Mouse (Mus musculus): ENCODE results near the gene Exo5. TPM values are rescaled to one million over a fixed set of nuclear protein-coding genes. Genes with fewer than 3 reads are reported as not detected.

Gene Exo5
- polyA plus RNA-seq, 1 experiment from 2014 or later: 36.4 TPM

- 0 out of 2 replicates have a peak, but pooled peaks cover 1% of the 10 kb centered on the region for H3K9me3 ChIP-seq (replicated peaks)
- 93% methylated on average over 18 of the region's 18 CpGs for WGBS
- H3K27ac ChIP-seq: no peak overlapping the region
- peaks cover 30% of the 10 kb centered on the region for H3K36me3 ChIP-seq
- H3K4me3 ChIP-seq: no peak overlapping the region
- H3K4me1 ChIP-seq: no peaks in the 10 kb centered on the region
- no peak for DNase-seq (ENCODE audit: low spot score)
- no peaks in the 10 kb centered on the region for H3K27me3 ChIP-seq (ENCODE audit: low read depth, poor library complexity, severe bottlenecking)
Measured at GRCm38 (mm10) chr4:120930736-120931135, 5.9 kb upstream of the Exo5 start.

- Histone ChIP-seq H3K36me3 (peaks cover 17% of the 10 kb centered on the region), H3K9me3 (replicated peaks) (0 out of 2 replicates have a peak, but pooled peaks cover 1% of the 10 kb centered on the region), H3K27me3 (ENCODE audit: low read depth, poor library complexity, severe bottlenecking) (no peaks in the 10 kb centered on the region), H3K4me1 (peaks cover 4% of the 10 kb centered on the region), H3K27ac (no peak overlapping the region), H3K4me3 (no peak overlapping the region)
- 77% methylated on average over 3 of the region's 3 CpGs for WGBS
- DNase-seq (ENCODE audit: low spot score): no peak
Measured at GRCm38 (mm10) chr4:120928686-120929085, 3.9 kb upstream of the Exo5 start.

GRCm38 (mm10) chr4:120925386-120925785, 569 bp upstream of the Exo5 start:
- H3K4me1 ChIP-seq: peaks cover 4% of the 10 kb centered on the region
- H3K9me3 ChIP-seq (replicated peaks): peaks cover 1% of the 10 kb centered on the region; the same call in 1 of the 2 replicates
- H3K27me3 ChIP-seq (ENCODE audit: low read depth, poor library complexity, severe bottlenecking): no peaks in the 10 kb centered on the region
- peak overlapping the region; percentile 65 for H3K4me3 ChIP-seq
- 19% methylated on average over 3 of the region's 3 CpGs for WGBS
- DNase-seq (ENCODE audit: low spot score): no peak
- H3K36me3 ChIP-seq: peaks cover 32% of the 10 kb centered on the region
- H3K27ac ChIP-seq: peak overlapping the region; percentile 89

- no peak for DNase-seq (ENCODE audit: low spot score)
- no peaks in the 10 kb centered on the region; the same call in 1 of the 2 replicates for H3K9me3 ChIP-seq (replicated peaks)
- WGBS: 97% methylated on average over 8 of the region's 8 CpGs
- peaks cover 41% of the 10 kb centered on the region for H3K36me3 ChIP-seq
- H3K27me3 ChIP-seq (ENCODE audit: low read depth, poor library complexity, severe bottlenecking): no peaks in the 10 kb centered on the region
- no peak overlapping the region for H3K27ac ChIP-seq
- peaks cover 4% of the 10 kb centered on the region for H3K4me1 ChIP-seq
- H3K4me3 ChIP-seq: no peak overlapping the region
Measured at GRCm38 (mm10) chr4:120921461-120921860, 3.4 kb downstream of the Exo5 start.

DNA sequence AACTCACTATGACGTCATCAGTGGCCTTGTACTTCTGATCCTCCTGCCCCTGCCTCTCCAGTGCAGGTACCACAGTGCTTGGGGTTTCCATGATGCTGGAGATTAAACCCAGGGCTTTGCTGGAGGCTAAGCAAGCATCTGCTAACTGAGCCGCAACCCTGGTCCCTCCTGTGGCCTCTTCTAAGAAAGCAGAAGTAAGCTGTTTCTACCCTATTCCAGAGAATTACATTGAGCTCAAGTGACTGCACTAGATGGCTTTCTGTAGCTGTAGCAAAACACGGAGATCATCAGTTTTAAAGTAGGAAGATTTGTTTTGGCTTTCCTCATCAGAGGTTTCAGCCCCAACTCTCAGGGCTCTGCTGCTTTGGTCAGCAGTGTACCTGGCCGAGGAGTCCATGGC, 10.3 kb downstream of the Exo5 start:
- Histone ChIP-seq H3K36me3 (peaks cover 3% of the 10 kb centered on the region), H3K4me1 (peaks cover 6% of the 10 kb centered on the region), H3K27ac (no peak overlapping the region), H3K4me3 (no peak overlapping the region), H3K27me3 (ENCODE audit: low read depth, poor library complexity, severe bottlenecking) (no peaks in the 10 kb centered on the region), H3K9me3 (replicated peaks) (no peaks in the 10 kb centered on the region)
- no peak for DNase-seq (ENCODE audit: low spot score)
- 76% methylated on average over 4 of the region's 4 CpGs for WGBS

- WGBS: 90% methylated on average over 1 of the region's 1 CpGs
- Histone ChIP-seq H3K27ac (no peak overlapping the region), H3K4me3 (no peak overlapping the region)
Measured at GRCm38 (mm10) chr4:120913861-120914260, 11.0 kb downstream of the Exo5 start.

DNA sequence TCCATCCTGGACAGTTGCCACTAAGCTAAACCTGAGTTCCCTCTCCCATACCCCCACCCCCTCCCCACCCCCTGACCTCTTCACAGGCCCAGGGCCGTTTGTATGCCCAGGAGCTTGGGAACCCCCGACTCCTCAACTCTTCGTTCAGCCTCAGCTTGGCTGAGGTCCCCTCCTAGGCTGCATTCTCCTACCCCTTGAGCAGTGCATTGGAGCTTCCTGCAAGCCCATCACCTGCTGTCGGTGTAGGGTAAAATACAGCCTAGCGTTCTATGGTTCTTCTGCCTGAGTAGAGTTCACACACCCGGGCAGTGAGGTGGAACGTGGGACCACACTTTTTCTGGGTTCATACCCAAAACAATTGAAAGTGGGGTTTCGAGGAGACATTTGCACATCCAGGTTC, 11.4 kb downstream of the Exo5 start:
- Histone ChIP-seq H3K4me3 (no peak overlapping the region), H3K4me1 (peaks cover 6% of the 10 kb centered on the region), H3K27me3 (ENCODE audit: low read depth, poor library complexity, severe bottlenecking) (no peaks in the 10 kb centered on the region), H3K9me3 (replicated peaks) (no peaks in the 10 kb centered on the region), H3K36me3 (no peaks in the 10 kb centered on the region), H3K27ac (no peak overlapping the region)
- WGBS: 67% methylated on average over 8 of the region's 8 CpGs
- no peak for DNase-seq (ENCODE audit: low spot score)

More at GRCm38 (mm10) chr4:120913861-120914260, 11.0 kb downstream of the Exo5 start:
- Histone ChIP-seq H3K36me3 (no peaks in the 10 kb centered on the region), H3K27me3 (ENCODE audit: low read depth, poor library complexity, severe bottlenecking) (no peaks in the 10 kb centered on the region), H3K4me1 (peaks cover 6% of the 10 kb centered on the region), H3K9me3 (replicated peaks) (no peaks in the 10 kb centered on the region)
- no peak for DNase-seq (ENCODE audit: low spot score)

GRCm38 (mm10) chr4:120912866-120913265, 12.0 kb downstream of the Exo5 start:
- no peaks in the 10 kb centered on the region for H3K36me3 ChIP-seq
- no peaks in the 10 kb centered on the region for H3K9me3 ChIP-seq (replicated peaks)
- H3K27ac ChIP-seq: no peak overlapping the region
- DNase-seq (ENCODE audit: low spot score): no peak
- WGBS: 65% methylated on average over 4 of the region's 4 CpGs
- peaks cover 6% of the 10 kb centered on the region for H3K4me1 ChIP-seq
- no peaks in the 10 kb centered on the region for H3K27me3 ChIP-seq (ENCODE audit: low read depth, poor library complexity, severe bottlenecking)
- no peak overlapping the region for H3K4me3 ChIP-seq

GRCm38 (mm10) chr4:120911086-120911485, 13.7 kb downstream of the Exo5 start:
- Histone ChIP-seq H3K36me3 (no peaks in the 10 kb centered on the region), H3K4me1 (peaks cover 6% of the 10 kb centered on the region), H3K9me3 (replicated peaks) (no peaks in the 10 kb centered on the region), H3K27me3 (ENCODE audit: low read depth, poor library complexity, severe bottlenecking) (no peaks in the 10 kb centered on the region), H3K4me3 (no peak overlapping the region), H3K27ac (no peak overlapping the region)
- DNase-seq (ENCODE audit: low spot score): no peak
- 89% methylated on average over 6 of the region's 6 CpGs for WGBS

- peak; percentile 84 for DNase-seq (ENCODE audit: low spot score)
- H3K27me3 ChIP-seq (ENCODE audit: low read depth, poor library complexity, severe bottlenecking): no peaks in the 10 kb centered on the region
- no peaks in the 10 kb centered on the region for H3K4me1 ChIP-seq
- H3K36me3 ChIP-seq: no peaks in the 10 kb centered on the region
- no peaks in the 10 kb centered on the region for H3K9me3 ChIP-seq (replicated peaks)
- 33% methylated on average over 15 of the region's 15 CpGs for WGBS
- H3K27ac ChIP-seq: no peak overlapping the region
- H3K4me3 ChIP-seq: no peak overlapping the region
Measured at GRCm38 (mm10) chr4:120909558-120910150, 15.2 kb downstream of the Exo5 start.

DNA sequence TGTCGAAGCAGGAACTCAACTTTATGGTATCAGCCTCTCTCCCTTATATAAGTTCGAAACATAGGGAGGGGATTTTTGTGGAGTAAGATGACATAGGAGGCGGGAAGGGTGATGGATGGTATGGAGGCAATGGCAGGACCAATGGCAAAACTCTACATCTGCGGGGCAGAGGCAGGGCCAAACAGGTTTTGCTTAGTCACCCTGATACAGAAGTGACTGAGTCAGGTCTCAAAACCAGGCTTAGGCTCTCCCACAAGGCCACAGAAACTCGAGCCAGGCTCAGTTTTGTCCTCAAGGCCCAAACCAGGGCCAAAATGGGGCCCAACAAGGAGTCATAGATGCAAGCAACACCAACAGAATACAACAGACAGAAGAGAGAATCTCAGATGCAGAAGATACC, 19.2 kb downstream of the Exo5 start:
- no peak overlapping the region for H3K4me3 ChIP-seq
- no peaks in the 10 kb centered on the region for H3K27me3 ChIP-seq (ENCODE audit: low read depth, poor library complexity, severe bottlenecking)
- H3K4me1 ChIP-seq: no peaks in the 10 kb centered on the region
- no peak overlapping the region for H3K27ac ChIP-seq
- no peaks in the 10 kb centered on the region for H3K36me3 ChIP-seq
- no peak for DNase-seq (ENCODE audit: low spot score)
- no peaks in the 10 kb centered on the region for H3K9me3 ChIP-seq (replicated peaks)
- 77% methylated on average over 5 of the region's 5 CpGs for WGBS

DNA sequence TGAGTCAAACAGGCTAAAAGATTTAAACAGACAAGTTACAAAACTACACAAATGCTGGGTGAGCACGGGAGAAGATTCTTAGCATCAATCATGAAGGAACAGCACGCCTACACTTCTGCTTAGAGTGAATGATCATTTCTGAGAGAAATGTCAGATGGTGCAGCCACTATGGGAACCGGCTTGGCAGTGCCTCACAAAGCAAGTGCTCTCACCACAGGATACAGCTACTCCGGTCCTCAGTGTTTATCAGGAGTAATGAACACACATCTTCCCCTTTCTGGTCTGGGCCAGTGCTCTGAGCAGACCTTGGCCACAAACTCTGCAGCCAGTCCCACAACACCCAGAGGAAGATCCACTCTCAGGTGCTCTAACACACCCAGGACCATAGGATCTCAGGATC, 20.3 kb downstream of the Exo5 start:
- Histone ChIP-seq H3K27ac (no peak overlapping the region), H3K36me3 (no peaks in the 10 kb centered on the region), H3K4me3 (no peak overlapping the region), H3K4me1 (no peaks in the 10 kb centered on the region), H3K27me3 (ENCODE audit: low read depth, poor library complexity, severe bottlenecking) (no peaks in the 10 kb centered on the region), H3K9me3 (replicated peaks) (no peaks in the 10 kb centered on the region)
- 72% methylated on average over 4 of the region's 4 CpGs for WGBS
- no peak for DNase-seq (ENCODE audit: low spot score)

GRCm38 (mm10) chr4:120895810-120896584, 28.8 kb downstream of the Exo5 start:
- peaks cover 10% of the 10 kb centered on the region for H3K4me1 ChIP-seq
- H3K4me3 ChIP-seq: no peak overlapping the region
- no peaks in the 10 kb centered on the region for H3K36me3 ChIP-seq
- H3K9me3 ChIP-seq (replicated peaks): no peaks in the 10 kb centered on the region
- no peak for DNase-seq (ENCODE audit: low spot score)
- WGBS: 76% methylated on average over 7 of the region's 7 CpGs
- H3K27me3 ChIP-seq (ENCODE audit: low read depth, poor library complexity, severe bottlenecking): 0 out of 2 replicates have a peak, but pooled peaks cover 3% of the 10 kb centered on the region
- no peak overlapping the region for H3K27ac ChIP-seq

All from limb, embryonic 10.5 days (tissue).